Mouse (Mus musculus) CH12.LX (cell line): ENCODE measurements around the gene Dhx40. TPM values are rescaled to one million over a fixed set of nuclear protein-coding genes. Genes with fewer than 3 reads are reported as not detected.
A peak's percentile ranks its signal among the peaks of the same experiment; 100 is the strongest.

Source experiments
- DNase-seq: peaks from one replicate; pipeline ENCODE4 v3.0.0-alpha.2; 2013; ENCODE audit errors: extremely low read depth
- H3K27ac ChIP-seq: 2 replicates; pipeline ENCODE4 v1.5.1; 2012; ENCODE audit warnings: low read depth, mild to moderate bottlenecking, control low read depth, moderate library complexity; ENCODE audit not compliant: insufficient read depth
- H3K27me3 ChIP-seq: replicated peaks from 2 replicates; pipeline ENCODE3; 2012; ENCODE audit warnings: inconsistent platforms
- H3K36me3 ChIP-seq, 2 experiments: replicated peaks in 1 of 2; 2 replicates each; pipeline versions ENCODE3 to v1.6.1; 2012; ENCODE audit warnings: inconsistent platforms in 1 of 2, low read length in 1 of 2, mild to moderate bottlenecking in 1 of 2, mixed read lengths in 1 of 2, moderate library complexity in 1 of 2; ENCODE audit not compliant: control insufficient read depth in 1 of 2, insufficient read depth in 1 of 2
- H3K4me1 ChIP-seq, 2 experiments: 2 replicates each; pipeline ENCODE4 v1.6.1; 2012; ENCODE audit warnings: inconsistent platforms in 1 of 2, moderate library complexity in 1 of 2; ENCODE audit not compliant: insufficient read depth in 2 of 2, control insufficient read depth in 1 of 2
- H3K4me2 ChIP-seq: 2 replicates; pipeline ENCODE4 v1.6.1; 2012; ENCODE audit warnings: low read depth, mild to moderate bottlenecking, control low read depth; ENCODE audit not compliant: poor library complexity, insufficient read depth, severe bottlenecking
- H3K4me3 ChIP-seq, 3 experiments: fragments of 150-350 bp in 1 of 3; sonication (generic) in 1 of 3; replicated peaks in 1 of 3; 2 replicates each; pipeline versions ENCODE3 to v1.5.1; 2011 to 2012; ENCODE audit warnings: low read depth in 2 of 3, low read length in 2 of 3, mild to moderate bottlenecking in 2 of 3, moderate library complexity in 2 of 3, control low read depth in 1 of 3, improper control_type of control experiment in 1 of 3, inconsistent platforms in 1 of 3, mixed read lengths in 1 of 3; ENCODE audit not compliant: poor library complexity in 1 of 3
- H3K79me2 ChIP-seq: replicated peaks from 2 replicates; pipeline ENCODE4 v1.6.1; 2012; ENCODE audit warnings: mild to moderate bottlenecking, moderate library complexity; ENCODE audit not compliant: control insufficient read depth, poor library complexity, insufficient read depth, severe bottlenecking; ENCODE audit errors: extremely low read depth
- H3K9ac ChIP-seq: 2 replicates; pipeline ENCODE4 v1.6.1; 2012; ENCODE audit warnings: low read depth, mild to moderate bottlenecking, control low read depth, moderate library complexity; ENCODE audit not compliant: insufficient read depth
- H3K9me3 ChIP-seq: replicated peaks from 2 replicates; pipeline ENCODE3; 2012; ENCODE audit warnings: low read length, inconsistent platforms, mixed read lengths
- BHLHE40 ChIP-seq: IDR thresholded peaks from 2 replicates; pipeline ENCODE4 v1.6.1; 2011; ENCODE audit warnings: mild to moderate bottlenecking, low read depth, low read length, improper control_type of control experiment
- E2F4 ChIP-seq: IDR thresholded peaks from 2 replicates; pipeline ENCODE4 v1.6.1; 2011; ENCODE audit warnings: low read depth, low read length, improper control_type of control experiment; ENCODE audit not compliant: insufficient replicate concordance
- ELF1 ChIP-seq: IDR thresholded peaks from 2 replicates; pipeline ENCODE4 v1.6.1; 2014; ENCODE audit warnings: low read depth, mild to moderate bottlenecking, inconsistent platforms, low read length, improper control_type of control experiment
- EP300 ChIP-seq: IDR thresholded peaks from 2 replicates; pipeline ENCODE4 v1.6.1; 2011; ENCODE audit warnings: low read length, improper control_type of control experiment
- GABPA ChIP-seq: IDR thresholded peaks from 2 replicates; pipeline ENCODE4 v1.6.1; 2012; ENCODE audit warnings: low read depth, low read length, improper control_type of control experiment, inconsistent platforms; ENCODE audit not compliant: insufficient replicate concordance
- IRF4 ChIP-seq: IDR thresholded peaks from 2 replicates; pipeline ENCODE4 v1.6.1; 2014; ENCODE audit warnings: low read depth, mild to moderate bottlenecking, inconsistent platforms, low read length, improper control_type of control experiment
- MAX ChIP-seq: IDR thresholded peaks from 2 replicates; pipeline ENCODE4 v1.6.1; 2011; ENCODE audit warnings: low read length, improper control_type of control experiment
- MYC ChIP-seq: IDR thresholded peaks from 2 replicates; pipeline ENCODE4 v1.6.1; 2011; ENCODE audit warnings: low read depth, mild to moderate bottlenecking, improper control_type of control experiment, low read length
- NELFE ChIP-seq: IDR thresholded peaks from 2 replicates; pipeline ENCODE4 v1.6.1; 2011; ENCODE audit warnings: low read depth, low read length, improper control_type of control experiment
- PAX5 ChIP-seq: IDR thresholded peaks from 2 replicates; pipeline ENCODE4 v1.6.1; 2012; ENCODE audit warnings: low read length, inconsistent platforms, mixed read lengths
- POLR2A ChIP-seq: IDR thresholded peaks from 2 replicates; pipeline ENCODE4 v1.6.1; 2011; ENCODE audit warnings: low read depth, mild to moderate bottlenecking, improper control_type of control experiment, low read length
- SMC3 ChIP-seq: IDR thresholded peaks from 2 replicates; pipeline ENCODE4 v1.6.1; 2011; ENCODE audit warnings: low read depth, low read length, improper control_type of control experiment
- TBP ChIP-seq: conservative IDR thresholded peaks from 2 replicates; pipeline ENCODE4 v1.6.1; 2011; ENCODE audit warnings: low read depth, low read length, improper control_type of control experiment
- ZC3H11A ChIP-seq: IDR thresholded peaks from 2 replicates; pipeline ENCODE4 v1.6.1; 2012; ENCODE audit warnings: low read depth, mild to moderate bottlenecking, inconsistent platforms, low read length, improper control_type of control experiment
- ZKSCAN1 ChIP-seq: IDR thresholded peaks from 2 replicates; pipeline ENCODE4 v1.6.1; 2012; ENCODE audit warnings: low read depth, inconsistent platforms, low read length, improper control_type of control experiment, borderline replicate concordance
- ZMIZ1 ChIP-seq: IDR thresholded peaks from 2 replicates; pipeline ENCODE4 v1.6.1; 2012; ENCODE audit warnings: low read depth, mild to moderate bottlenecking, inconsistent platforms, low read length, improper control_type of control experiment
- ZNF384 ChIP-seq: IDR thresholded peaks from 2 replicates; pipeline ENCODE4 v1.6.1; 2012; ENCODE audit warnings: low read depth, low read length, improper control_type of control experiment, inconsistent platforms
- dilution Hi-C: fragments of 300-500 bp; cut with MboI; formaldehyde crosslinking; loops from 2 replicates; pipeline ENCODE4 v1.14.3; 2020; ENCODE audit warnings: low sequenced_read_pairs; ENCODE audit not compliant: extremely low pct_unique_long_range_greater_than_20kb, extremely low pct_ligation_motif_present
- in situ Hi-C: fragments of 300-500 bp; cut with MboI; formaldehyde crosslinking; loops from 3 replicates; pipeline ENCODE4 v1.14.3; 2019; ENCODE audit warnings: low sequenced_read_pairs, low pct_ligation_motif_present, low pct_unique_long_range_greater_than_20kb, mixed read lengths
- polyA plus RNA-seq: library from polyadenylated mRNA; unstranded; fragments of >175 nt; gene quantifications from 2 replicates; pipeline ENCODE4 v1.2.1, GENCODE M21; 2012; ENCODE audit warnings: low read depth; ENCODE audit not compliant: insufficient read length
- total RNA-seq, 2 experiments: library from RNA; depleted of rRNA; stranded (reverse); fragments of 300-350 nt in 1 of 2; fragments of >200 nt in 1 of 2; gene quantifications; 2 replicates each; pipeline ENCODE4 v1.2.3; 2012 to 2014

Dhx40 gene
- total and polyA plus RNA-seq, 3 experiments, result 12.6 to 20.3 (median 15.5) TPM

- no peak for DNase-seq
- dilution Hi-C loops (no loop called here), in situ Hi-C loops (loop anchor here (5.0 kb wide), 1 partner anchor 35 kb away; no protein-coding TSS in a partner anchor)
- Histone ChIP-seq H3K4me3 (no peak overlapping the region), H3K27ac (no peak overlapping the region), H3K79me2 (peaks cover 87% of the 10 kb centered on the region), H3K4me1 (peaks cover 19 to 92% of the 10 kb centered on the region in 2 experiments), H3K9me3 (no peaks in the 10 kb centered on the region), H3K4me2 (no peak overlapping the region), H3K36me3 (peaks cover 6 to 24% of the 10 kb centered on the region in 2 experiments), H3K27me3 (no peaks in the 10 kb centered on the region), H3K9ac (no peak overlapping the region)
- TF ChIP-seq ZKSCAN1 (no peak), PAX5 (no peak), SMC3 (no peak), TBP (no peak), BHLHE40 (no peak), POLR2A (no peak), GABPA (no peak), ZC3H11A (no peak), MAX (no peak), E2F4 (no peak), IRF4 (no peak), MYC (no peak), ZMIZ1 (no peak), EP300 (no peak), ELF1 (no peak)
These were observed 64.9 kb downstream of the Dhx40 start for GRCm38 (mm10) chr11:86742605-86743004.

DNA sequence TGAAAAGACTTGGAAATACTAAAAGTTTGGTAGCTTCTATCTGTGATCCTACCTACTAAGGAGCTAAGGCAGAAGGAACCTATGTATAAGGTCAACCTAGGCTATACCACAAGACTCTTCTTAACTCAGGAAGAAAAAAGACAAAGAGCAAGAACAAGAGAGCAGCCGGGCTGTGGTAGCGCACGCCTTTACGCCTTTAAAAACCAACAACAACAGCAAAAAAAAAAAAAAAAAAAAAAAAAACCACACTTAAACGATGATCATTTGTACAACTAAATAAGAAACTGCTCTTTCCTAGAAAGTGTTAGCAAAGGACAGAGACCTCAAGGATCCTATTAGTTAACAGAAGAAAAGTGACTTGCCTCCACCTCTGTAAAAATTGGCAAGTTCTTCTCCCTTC lies 66.0 kb downstream of the Dhx40 start:
- dilution Hi-C loops, result no loop called here
- Histone ChIP-seq H3K9me3 (no peaks in the 10 kb centered on the region), H3K27ac (no peak overlapping the region; the same call in 1 of the 2 replicates), H3K4me2 (no peak overlapping the region), H3K9ac (no peak overlapping the region), H3K27me3 (no peaks in the 10 kb centered on the region), H3K36me3 (peaks cover 6 to 26% of the 10 kb centered on the region in 2 experiments), H3K4me3 (no peak overlapping the region), H3K4me1 (peaks cover 16 to 94% of the 10 kb centered on the region in 2 experiments), H3K79me2 (peaks cover 86% of the 10 kb centered on the region)
- DNase-seq, result no peak
- TF ChIP-seq NELFE, result no peak
- peak; percentile 77 for TF ChIP-seq ZNF384
- 0 out of 2 replicates have a peak, but pooled peaks have one; percentile 3 for TF ChIP-seq EP300
- in situ Hi-C loops, result loop anchor here (5.0 kb wide), 1 partner anchor 34 kb away; no protein-coding TSS in a partner anchor
